Mouse (Mus musculus): ENCODE measurements around the gene Lmtk3. TPM values are rescaled to one million over a fixed set of nuclear protein-coding genes. Genes with fewer than 3 reads are reported as not detected.

The Lmtk3 gene
- under 1 TPM; 0.05 to 0.18 TPM for polyA plus RNA-seq (2017; shearing (Covaris generic))

GRCm38 (mm10) chr7:45783511-45784091 is at the start of gene Lmtk3:
Gene Lmtk3, plus strand, starts transcription at chr7:45783738.

GRCm38 (mm10) chr7:45784524-45785372 is 1.2 kb downstream of the Lmtk3 start, which contains the start of gene Sult2b1:
Gene Sult2b1, minus strand, starts transcription at chr7:45784669.

DNA sequence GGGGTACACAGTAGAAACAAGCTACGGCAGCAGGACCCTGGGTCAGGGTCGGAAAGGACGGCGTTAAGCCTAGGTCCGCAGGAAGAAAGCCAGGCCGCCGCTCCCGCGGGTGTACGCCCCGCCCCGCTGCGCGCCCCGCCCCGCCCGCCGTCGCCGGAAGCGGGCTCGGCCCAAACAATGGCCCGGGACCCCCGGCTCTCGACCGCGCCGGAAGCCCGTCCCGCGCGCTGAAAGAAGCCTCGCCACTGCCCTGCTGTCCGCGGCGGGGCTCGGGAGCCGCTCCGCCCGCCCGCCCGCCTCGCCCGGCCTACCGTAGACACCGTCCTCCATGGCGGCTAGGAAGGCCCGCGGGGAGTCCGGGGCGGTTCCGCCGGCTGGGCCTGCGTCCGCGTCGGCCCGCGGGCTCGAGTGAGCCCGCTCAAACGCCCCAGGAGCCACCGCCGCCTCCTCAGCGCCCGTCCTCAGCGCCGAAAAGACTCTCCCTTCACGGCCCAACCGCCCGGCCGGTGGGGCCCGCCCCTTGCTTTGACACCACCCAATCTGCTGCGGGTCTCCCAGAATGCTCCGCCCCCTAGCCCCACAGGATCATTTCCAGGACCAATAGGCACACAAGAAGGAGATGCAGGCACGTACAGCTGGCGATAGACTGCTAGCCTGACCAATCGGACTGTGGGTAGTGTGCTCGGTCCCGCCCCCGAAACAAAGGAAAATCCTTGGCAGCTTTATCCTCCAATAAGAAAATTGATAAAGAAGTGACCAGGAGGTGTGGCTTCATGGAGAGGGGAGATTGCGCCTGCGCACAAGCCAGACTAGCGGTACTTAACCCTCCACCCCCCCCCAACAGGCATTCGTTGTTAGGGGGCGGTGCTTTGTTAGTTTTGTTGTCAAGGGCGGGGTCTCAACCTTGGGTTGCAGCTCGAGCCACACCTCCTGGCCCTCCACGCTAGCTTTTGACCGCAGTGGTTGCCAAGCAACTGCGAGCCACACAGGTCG is 30.5 kb downstream of the Lmtk3 start, which contains the start of gene Cyth2:
TSS of gene Cyth2 (minus strand) at position 795 of the 993 bp plus-strand sequence.

GRCm38 (mm10) chr7:45824598-45824997 is 41.1 kb downstream of the Lmtk3 start, which contains the start of gene Kcnj14:
Gene Kcnj14, minus strand, starts transcription at chr7:45824782.

DNA sequence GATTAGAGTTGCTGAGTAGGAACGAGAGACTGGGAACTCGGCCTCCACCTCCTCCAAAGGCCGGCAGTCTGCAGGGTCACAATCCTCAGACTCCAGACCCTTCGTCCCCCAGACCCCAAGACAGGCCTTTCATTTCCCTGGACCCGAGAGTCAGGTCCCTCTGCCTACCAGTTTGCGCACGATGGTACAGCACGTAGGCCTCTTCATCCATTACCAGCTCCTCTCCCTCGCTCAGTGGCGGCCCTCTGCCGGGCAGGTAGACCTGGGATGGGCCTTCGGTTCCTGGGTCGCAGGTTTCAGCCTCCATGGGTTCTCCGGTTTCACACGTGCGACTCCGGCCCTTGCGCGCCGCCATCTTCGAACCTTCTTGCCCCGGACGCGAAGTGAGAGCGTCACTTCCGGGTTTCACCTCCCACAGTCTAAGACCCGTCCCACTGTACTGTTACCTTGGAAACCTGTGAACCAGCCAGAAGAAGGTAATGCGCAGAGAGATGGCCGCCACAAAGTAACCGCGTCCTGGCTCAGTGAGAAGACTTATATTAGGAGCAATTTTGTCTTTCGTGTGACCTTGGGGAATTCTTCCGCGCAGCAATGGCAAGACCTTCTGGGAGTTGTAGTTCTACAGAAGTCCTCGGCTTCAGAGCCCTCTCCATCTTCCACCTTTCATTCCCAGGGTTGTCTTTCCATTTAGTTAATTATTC is 47.0 kb downstream of the Lmtk3 start, which contains the start of gene Grwd1:
TSS of gene Grwd1 (minus strand) at position 518 of the 701 bp plus-strand sequence.

Other genes with a start within 250 kb of the Lmtk3 start
- under 1 TPM; 0.85 to 0.86 TPM for gene Hsd17b14, start 228.8 kb upstream of the Lmtk3 start, polyA plus RNA-seq (2017; shearing (Covaris generic))
- gene Bcat2, start 213.6 kb upstream of the Lmtk3 start, polyA plus RNA-seq (2017; shearing (Covaris generic)), result 10 to 100 TPM; 61.0 to 61.5 TPM
- gene Fgf21, start 168.2 kb upstream of the Lmtk3 start, polyA plus RNA-seq (2017; shearing (Covaris generic)), result not detected
- under 1 TPM in 1 of 2 experiments, not detected in 1; 0.11 TPM for gene Fut1, start 166.4 kb upstream of the Lmtk3 start, polyA plus RNA-seq (2017; shearing (Covaris generic))
- under 1 TPM; 0.48 to 0.64 TPM for gene Izumo1, start 161.9 kb upstream of the Lmtk3 start, polyA plus RNA-seq (2017; shearing (Covaris generic))
- gene Rasip1, start 156.2 kb upstream of the Lmtk3 start, polyA plus RNA-seq (2017; shearing (Covaris generic)), result 1 to 10 TPM; 1.2 to 1.4 TPM
- 1 to 10 TPM in 1 of 2 experiments, under 1 TPM in 1; 0.16 to 1.8 TPM for gene Mamstr, start 143.8 kb upstream of the Lmtk3 start, polyA plus RNA-seq (2017; shearing (Covaris generic))
- under 1 TPM; 0.05 to 0.23 TPM for gene Fut2, start 117.3 kb upstream of the Lmtk3 start, polyA plus RNA-seq (2017; shearing (Covaris generic))
- under 1 TPM in 1 of 2 experiments, not detected in 1; 0.30 TPM for gene Ntn5, start 99.7 kb upstream of the Lmtk3 start, polyA plus RNA-seq (2017; shearing (Covaris generic))
- under 1 TPM; 0.11 to 0.87 TPM for gene Sec1, start 89.3 kb upstream of the Lmtk3 start, polyA plus RNA-seq (2017; shearing (Covaris generic))
- 1 to 10 TPM; 1.4 to 2.6 TPM for gene Car11, start 83.9 kb upstream of the Lmtk3 start, polyA plus RNA-seq (2017; shearing (Covaris generic))
- 10 to 100 TPM; 30.7 to 43.2 TPM for gene Dbp, start 78.7 kb upstream of the Lmtk3 start, polyA plus RNA-seq (2017; shearing (Covaris generic))
- 1,000 to 10,000 TPM; 1,404 to 2,078 TPM for gene Rpl18, start 68.3 kb upstream of the Lmtk3 start, polyA plus RNA-seq (2017; shearing (Covaris generic))
- 10 to 100 TPM; 21.2 to 24.8 TPM for gene Sphk2, start 65.7 kb upstream of the Lmtk3 start, polyA plus RNA-seq (2017; shearing (Covaris generic))
- gene Fam83e, start 62.5 kb upstream of the Lmtk3 start, polyA plus RNA-seq (2017; shearing (Covaris generic)), result under 1 TPM in 1 of 2 experiments, not detected in 1; 0.09 TPM
- gene Spaca4, start 57.9 kb upstream of the Lmtk3 start, polyA plus RNA-seq (2017; shearing (Covaris generic)), result not detected
- gene Sult2b1, start 931 bp downstream of the Lmtk3 start, polyA plus RNA-seq (2017; shearing (Covaris generic)), result 1 to 10 TPM; 1.7 to 4.0 TPM
- gene Cyth2, start 30.8 kb downstream of the Lmtk3 start, polyA plus RNA-seq (2017; shearing (Covaris generic)), result 10 to 100 TPM; 71.9 to 73.3 TPM
- gene Kcnj14, start 41.0 kb downstream of the Lmtk3 start, polyA plus RNA-seq (2017; shearing (Covaris generic)), result under 1 TPM; 0.06 to 0.12 TPM
- gene Grwd1, start 47.2 kb downstream of the Lmtk3 start, polyA plus RNA-seq (2017; shearing (Covaris generic)), result 10 to 100 TPM; 21.4 to 26.5 TPM
- 100 to 1,000 TPM in 1 of 2 experiments, 10 to 100 TPM in 1; 84.9 to 108 TPM for gene Kdelr1, start 89.0 kb downstream of the Lmtk3 start, polyA plus RNA-seq (2017; shearing (Covaris generic))
- gene Grin2d, start 94.6 kb downstream of the Lmtk3 start, polyA plus RNA-seq (2017; shearing (Covaris generic)), result 1 to 10 TPM in 1 of 2 experiments, under 1 TPM in 1; 0.94 to 1.1 TPM
- gene Syngr4, start 113.0 kb downstream of the Lmtk3 start, polyA plus RNA-seq (2017; shearing (Covaris generic)), result 1 to 10 TPM in 1 of 2 experiments, not detected in 1; 2.1 TPM
- 1 to 10 TPM; 7.2 to 9.5 TPM for gene Tmem143, start 113.2 kb downstream of the Lmtk3 start, polyA plus RNA-seq (2017; shearing (Covaris generic))
- 100 to 1,000 TPM; 711 to 728 TPM for gene Emp3, start 137.7 kb downstream of the Lmtk3 start, polyA plus RNA-seq (2017; shearing (Covaris generic))
- 1 to 10 TPM; 1.4 to 2.1 TPM for gene Ccdc114, start 140.3 kb downstream of the Lmtk3 start, polyA plus RNA-seq (2017; shearing (Covaris generic))
- gene Abcc6, start 246.6 kb downstream of the Lmtk3 start, polyA plus RNA-seq (2017; shearing (Covaris generic)), result under 1 TPM in 1 of 2 experiments, not detected in 1; 0.93 TPM
- gene Nomo1, start 250.0 kb downstream of the Lmtk3 start, polyA plus RNA-seq (2017; shearing (Covaris generic)), result 10 to 100 TPM; 28.0 to 30.7 TPM

All from activated CD4-positive, CD25-positive, alpha-beta regulatory T cell (primary cell).